Mouse (Mus musculus) limb, embryonic 10.5 days (tissue): ENCODE measurements around the gene Zfp61. TPM values are rescaled to one million over a fixed set of nuclear protein-coding genes. Genes with fewer than 3 reads are reported as not detected.
A peak's percentile ranks its signal among the peaks of the same experiment; 100 is the strongest.

Experiments
- DNase-seq: peaks from one replicate; pipeline ENCODE4 v3.0.0-alpha.2; 2017; ENCODE audit warnings: low spot score
- H3K27ac ChIP-seq: fragments of 300-500 bp; sonication (generic); 2 replicates; pipeline ENCODE4 v1.5.1; 2016; ENCODE audit warnings: mild to moderate bottlenecking
- H3K27me3 ChIP-seq: fragments of 300-500 bp; sonication (generic); 2 replicates; pipeline ENCODE4 v1.6.1; 2016; ENCODE audit warnings: low read depth, mild to moderate bottlenecking; ENCODE audit not compliant: poor library complexity, severe bottlenecking
- H3K36me3 ChIP-seq: fragments of 300-500 bp; sonication (generic); 2 replicates; pipeline ENCODE4 v1.6.1; 2016; ENCODE audit warnings: mild to moderate bottlenecking, moderate library complexity
- H3K4me1 ChIP-seq: fragments of 300-500 bp; sonication (generic); 2 replicates; pipeline ENCODE4 v1.6.1; 2016
- H3K4me3 ChIP-seq: fragments of 300-500 bp; sonication (generic); 2 replicates; pipeline ENCODE4 v1.5.1; 2016; ENCODE audit warnings: mild to moderate bottlenecking, moderate library complexity
- H3K9me3 ChIP-seq: fragments of 300-500 bp; sonication (generic); replicated peaks from 2 replicates; pipeline ENCODE4 v1.6.1; 2016; ENCODE audit warnings: mild to moderate bottlenecking
- WGBS: fragments of 180-500 bp; shearing (Covaris S2); methylation state at CpG from one replicate; pipeline ENCODE4 v1.1.7; 2016; 5-methylcytosine and 5-hydroxymethylcytosine counted together
- polyA plus RNA-seq: library from polyadenylated mRNA; unstranded; fragments of >200 nt; fragmentation: Nextera tagmentation; extraction: Ambion mirVana; gene quantifications from 2 replicates; pipeline ENCODE4 v1.2.1, GENCODE M21; 2016

The Zfp61 gene
- polyA plus RNA-seq, result 41.4 and 54.7 TPM in 2 replicates

DNA sequence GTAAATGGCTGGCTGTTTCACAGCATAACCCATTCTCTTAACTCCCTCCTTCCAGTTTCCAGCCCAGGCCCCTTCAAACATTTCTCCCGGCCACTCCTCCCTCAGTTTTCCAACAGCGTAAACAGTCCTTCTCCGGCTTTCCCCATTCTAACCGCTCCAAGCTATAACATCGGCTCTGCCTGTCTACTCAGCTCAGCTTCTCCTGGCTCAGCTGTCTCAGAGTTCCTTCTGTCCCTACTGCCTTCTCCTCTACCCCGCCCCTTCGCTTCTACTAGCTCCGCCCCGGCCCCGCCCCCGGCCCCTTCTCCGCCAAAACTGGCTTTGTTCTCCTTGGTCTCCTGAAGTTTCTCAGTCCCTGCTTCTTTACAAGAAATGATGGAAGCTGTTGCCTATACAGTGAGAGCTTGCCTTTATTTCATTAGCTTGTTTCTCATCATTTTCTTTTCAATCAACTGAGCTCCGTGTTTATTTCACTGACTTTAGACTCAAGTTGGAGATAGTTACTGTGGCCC is at the start of gene Zfp61:
Gene Zfp61 (minus strand): TSS at position 462 of the 512 bp plus-strand sequence.
- peak; percentile 83 for DNase-seq
- H3K27ac ChIP-seq, result peak within 1 kb of the TSS; percentile 96
- peak within 1 kb of the TSS; percentile 78 for H3K4me3 ChIP-seq
- no peaks in the 10 kb centered on the region for H3K27me3 ChIP-seq
- H3K36me3 ChIP-seq, result peaks cover 57% of the 10 kb centered on the region
- H3K9me3 ChIP-seq, result no peaks in the 10 kb centered on the region
- WGBS, result 2% methylated on average over 13 of the region's 13 CpGs
- peaks cover 19% of the 10 kb centered on the region for H3K4me1 ChIP-seq

DNA sequence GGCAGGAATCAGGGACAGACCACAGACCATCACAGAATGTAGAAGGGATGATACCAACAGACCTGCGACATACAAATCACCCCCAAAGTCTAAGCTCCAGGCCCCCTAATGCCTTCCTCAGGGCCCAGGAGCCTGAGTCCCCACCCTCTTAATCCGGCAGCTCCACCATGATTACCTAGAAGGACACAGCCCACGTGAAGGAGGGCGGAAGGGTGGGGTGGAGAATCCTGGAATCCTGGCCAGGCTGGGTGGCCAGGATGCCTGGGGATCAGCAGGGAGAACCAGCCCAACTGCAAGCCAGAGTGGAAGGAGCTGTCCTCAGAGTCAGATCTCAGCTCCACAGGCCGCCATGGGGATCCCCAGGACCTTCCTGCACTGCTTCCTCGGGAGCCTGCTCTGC is 47.9 kb upstream of the Zfp61 start, which contains the start of gene Lypd5:
Gene Lypd5 (plus strand): TSS at position 301 of the 400 bp plus-strand sequence.
- H3K36me3 ChIP-seq, result no peaks in the 10 kb centered on the region
- H3K4me3 ChIP-seq, result no peak within 1 kb of the TSS
- H3K9me3 ChIP-seq, result no peaks in the 10 kb centered on the region
- no peaks in the 10 kb centered on the region for H3K4me1 ChIP-seq
- WGBS, result 48% methylated on average over 6 of the region's 6 CpGs
- no peak for DNase-seq
- H3K27ac ChIP-seq, result no peak within 1 kb of the TSS
- peaks cover 9% of the 10 kb centered on the region; the same call in 1 of the 2 replicates for H3K27me3 ChIP-seq

DNA sequence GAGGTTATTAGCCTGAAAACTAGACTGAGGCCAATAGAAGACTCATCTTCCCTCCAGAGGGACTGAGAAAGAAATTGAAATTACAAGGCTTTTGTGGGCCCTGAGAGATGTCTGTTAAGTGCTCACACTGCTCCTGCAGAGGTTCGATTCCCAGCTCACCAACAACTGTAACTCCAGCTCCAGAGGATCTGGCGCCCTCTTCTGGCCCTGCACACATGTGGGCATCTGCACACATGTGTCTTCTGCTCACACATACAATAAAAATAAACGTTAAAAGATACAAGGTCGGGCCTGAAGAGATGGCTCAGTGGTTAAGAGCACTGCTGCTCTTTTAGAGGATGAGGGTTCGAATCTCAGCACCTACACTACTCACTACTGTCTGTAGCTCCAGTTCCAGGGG is 45.4 kb upstream of the Zfp61 start:
- WGBS, result 73% methylated on average over 5 of the region's 5 CpGs
- no peak overlapping the region for H3K27ac ChIP-seq
- DNase-seq, result no peak
- no peak overlapping the region for H3K4me3 ChIP-seq
- no peaks in the 10 kb centered on the region for H3K36me3 ChIP-seq
- H3K27me3 ChIP-seq, result no peaks in the 10 kb centered on the region
- no peaks in the 10 kb centered on the region for H3K9me3 ChIP-seq
- no peaks in the 10 kb centered on the region for H3K4me1 ChIP-seq

DNA sequence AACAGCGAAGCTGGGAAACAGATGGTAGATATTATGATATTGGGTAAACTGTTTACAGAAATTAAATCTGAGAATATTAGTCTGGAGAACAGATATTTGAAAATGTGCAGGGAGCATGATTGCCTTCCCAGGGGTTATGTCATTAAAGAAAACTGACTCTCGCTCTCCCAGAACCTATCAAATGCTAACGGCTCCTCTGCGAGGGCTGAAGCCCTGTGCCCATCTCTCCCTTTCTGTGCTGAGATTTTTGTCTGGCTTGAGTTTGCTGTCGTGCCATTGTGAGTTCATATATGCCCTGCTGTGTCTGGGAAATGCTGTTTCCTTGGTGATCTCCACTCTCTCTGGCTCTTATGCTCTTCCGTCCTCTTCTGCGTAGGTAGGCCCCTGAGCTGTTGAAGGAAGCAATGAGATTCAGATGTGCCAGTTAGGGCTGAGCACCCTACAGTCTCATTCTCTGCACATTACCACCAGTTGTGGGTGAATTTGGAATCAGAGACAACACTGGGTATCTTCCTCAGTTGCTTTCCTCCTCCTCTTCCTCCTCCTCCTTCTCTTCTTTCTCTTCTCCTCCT is 42.8 kb upstream of the Zfp61 start:
- Histone ChIP-seq H3K27me3 (no peaks in the 10 kb centered on the region), H3K36me3 (no peaks in the 10 kb centered on the region), H3K27ac (no peak overlapping the region), H3K9me3 (no peaks in the 10 kb centered on the region), H3K4me3 (no peak overlapping the region), H3K4me1 (no peaks in the 10 kb centered on the region)
- no peak for DNase-seq
- 80% methylated on average over 7 of the region's 7 CpGs for WGBS

GRCm38 (mm10) chr7:24338241-24338640 is 37.2 kb upstream of the Zfp61 start:
- Histone ChIP-seq H3K4me1 (no peaks in the 10 kb centered on the region), H3K4me3 (no peak overlapping the region), H3K36me3 (no peaks in the 10 kb centered on the region), H3K27ac (no peak overlapping the region), H3K27me3 (peaks cover 18% of the 10 kb centered on the region), H3K9me3 (no peaks in the 10 kb centered on the region)
- DNase-seq, result no peak
- 38% methylated on average over 2 of the region's 2 CpGs for WGBS

DNA sequence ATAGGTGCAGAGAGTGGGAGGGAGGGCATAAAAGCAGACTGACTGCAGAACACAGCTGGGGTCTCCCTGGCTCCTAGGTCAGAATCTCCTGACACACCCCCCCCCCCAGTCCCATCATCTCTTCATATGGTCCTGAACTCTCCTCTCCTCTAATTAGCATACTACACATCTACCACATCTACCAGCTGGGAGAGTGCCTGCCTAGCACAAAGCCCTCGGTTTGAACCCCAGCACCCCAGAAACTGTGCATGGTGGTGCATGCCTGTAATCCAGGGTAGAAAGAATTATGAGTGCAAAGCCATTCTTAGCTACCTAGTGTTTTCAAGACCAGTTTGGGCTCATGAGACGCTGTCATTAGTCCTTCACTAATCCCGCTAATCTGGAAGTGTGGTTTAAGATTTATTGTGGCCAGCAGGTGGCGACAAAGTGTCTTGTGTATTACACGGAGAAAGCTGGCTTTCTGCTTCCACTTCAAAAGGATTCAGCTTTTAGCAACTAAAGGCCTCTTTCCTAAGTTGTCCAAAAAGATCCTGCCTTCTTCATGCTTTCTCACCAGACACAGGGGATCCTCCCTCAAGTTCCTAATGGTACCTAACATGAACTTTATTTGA is 34.8 kb upstream of the Zfp61 start:
- Histone ChIP-seq H3K9me3 (no peaks in the 10 kb centered on the region; the same call in 1 of the 2 replicates), H3K27ac (no peak overlapping the region), H3K4me1 (no peaks in the 10 kb centered on the region), H3K27me3 (peaks cover 26% of the 10 kb centered on the region), H3K36me3 (no peaks in the 10 kb centered on the region), H3K4me3 (no peak overlapping the region)
- WGBS, result 12% methylated on average over 5 of the region's 5 CpGs
- peak; percentile 71 for DNase-seq

DNA sequence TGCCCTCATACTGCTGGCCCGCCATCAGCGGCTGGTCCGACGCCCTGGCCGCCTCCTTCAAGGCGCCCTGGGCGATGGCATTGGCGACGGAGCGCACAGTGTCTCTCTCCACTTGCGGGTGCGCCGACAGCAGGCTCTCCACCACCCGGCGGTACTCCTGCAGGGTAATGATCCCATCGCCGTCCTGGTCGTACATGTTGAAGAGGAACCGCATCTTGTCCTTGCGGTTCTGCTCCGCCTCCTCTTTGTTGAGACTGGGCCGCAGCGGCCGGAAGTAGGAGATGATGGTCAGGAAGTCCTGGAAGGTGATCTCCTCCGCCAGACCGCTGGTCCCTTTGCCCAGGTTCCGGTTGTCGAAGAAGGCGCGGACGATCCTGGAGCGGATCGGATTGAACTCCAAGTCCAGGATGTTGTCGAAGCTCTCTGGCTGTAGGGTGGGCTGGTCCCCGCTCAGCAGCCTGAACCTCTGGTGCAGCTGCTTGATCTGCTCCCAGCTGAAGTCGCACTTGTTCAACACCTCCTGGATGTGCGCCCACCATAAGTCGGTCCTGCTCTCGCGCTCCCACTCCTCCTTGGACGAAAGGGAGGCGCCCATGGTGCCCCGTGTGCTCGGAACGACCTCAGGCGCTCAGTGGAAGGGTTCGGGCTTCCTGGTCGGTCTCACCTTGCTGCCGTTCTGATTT is 32.4 kb upstream of the Zfp61 start, which contains the start of gene Tescl:
Gene Tescl (minus strand): TSS at position 633 of the 683 bp plus-strand sequence.
- H3K36me3 ChIP-seq, result no peaks in the 10 kb centered on the region
- no peaks in the 10 kb centered on the region; the same call in 1 of the 2 replicates for H3K9me3 ChIP-seq
- no peak for DNase-seq
- WGBS, result 37% methylated on average over 49 of the region's 49 CpGs
- H3K4me3 ChIP-seq, result peak within 1 kb of the TSS; percentile 26
- H3K27ac ChIP-seq, result no peak within 1 kb of the TSS
- H3K27me3 ChIP-seq, result peaks cover 26% of the 10 kb centered on the region
- no peaks in the 10 kb centered on the region for H3K4me1 ChIP-seq

GRCm38 (mm10) chr7:24327281-24327975 is 26.4 kb upstream of the Zfp61 start:
- no peaks in the 10 kb centered on the region for H3K27me3 ChIP-seq
- peaks cover 4% of the 10 kb centered on the region; the same call in 1 of the 2 replicates for H3K4me1 ChIP-seq
- H3K4me3 ChIP-seq, result no peak overlapping the region
- 85% methylated on average over 14 of the region's 14 CpGs for WGBS
- DNase-seq, result no peak
- H3K36me3 ChIP-seq, result no peaks in the 10 kb centered on the region
- H3K27ac ChIP-seq, result no peak overlapping the region
- H3K9me3 ChIP-seq, result no peaks in the 10 kb centered on the region

- no peak for DNase-seq
- Histone ChIP-seq H3K4me1 (peaks cover 4% of the 10 kb centered on the region; the same call in 1 of the 2 replicates), H3K27ac (peak overlapping the region; percentile 69), H3K27me3 (no peaks in the 10 kb centered on the region), H3K4me3 (peak overlapping the region; percentile 47), H3K9me3 (no peaks in the 10 kb centered on the region), H3K36me3 (no peaks in the 10 kb centered on the region)
- WGBS, result 51% methylated on average over 20 of the region's 20 CpGs
Measured at GRCm38 (mm10) chr7:24326273-24327135, 25.5 kb upstream of the Zfp61 start.

- Histone ChIP-seq H3K4me1 (peaks cover 4% of the 10 kb centered on the region; the same call in 1 of the 2 replicates), H3K27me3 (no peaks in the 10 kb centered on the region), H3K36me3 (no peaks in the 10 kb centered on the region), H3K27ac (peak overlapping the region; percentile 69), H3K9me3 (no peaks in the 10 kb centered on the region), H3K4me3 (peak overlapping the region; percentile 47)
- peak; percentile 66 for DNase-seq
- 6% methylated on average over 13 of the region's 13 CpGs for WGBS
Measured at GRCm38 (mm10) chr7:24325675-24326128, 24.7 kb upstream of the Zfp61 start.

DNA sequence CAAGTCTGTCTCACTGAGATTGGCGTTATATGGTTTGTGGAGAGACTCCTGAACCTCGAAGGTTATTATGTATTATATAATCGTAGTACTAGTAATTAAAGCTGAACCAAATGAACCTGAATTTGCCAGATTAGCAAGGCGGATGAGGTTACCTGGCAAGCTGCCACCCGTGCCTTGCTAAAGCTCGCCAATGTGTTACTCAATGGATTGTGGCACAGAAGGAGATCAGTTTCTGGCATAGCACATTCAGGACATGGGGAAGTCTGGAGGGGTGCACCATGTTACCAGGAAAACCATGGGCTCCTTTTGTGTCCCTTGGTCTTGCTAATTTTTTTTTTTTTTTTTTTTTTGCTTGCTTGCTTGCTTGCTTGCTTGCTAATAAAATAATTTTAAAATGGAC is 24.2 kb upstream of the Zfp61 start:
- Histone ChIP-seq H3K4me3 (peak overlapping the region; percentile 47), H3K27me3 (no peaks in the 10 kb centered on the region), H3K36me3 (no peaks in the 10 kb centered on the region), H3K27ac (no peak overlapping the region), H3K4me1 (peaks cover 4% of the 10 kb centered on the region; the same call in 1 of the 2 replicates), H3K9me3 (no peaks in the 10 kb centered on the region)
- DNase-seq, result no peak
- WGBS, result 95% methylated on average over 6 of the region's 6 CpGs

DNA sequence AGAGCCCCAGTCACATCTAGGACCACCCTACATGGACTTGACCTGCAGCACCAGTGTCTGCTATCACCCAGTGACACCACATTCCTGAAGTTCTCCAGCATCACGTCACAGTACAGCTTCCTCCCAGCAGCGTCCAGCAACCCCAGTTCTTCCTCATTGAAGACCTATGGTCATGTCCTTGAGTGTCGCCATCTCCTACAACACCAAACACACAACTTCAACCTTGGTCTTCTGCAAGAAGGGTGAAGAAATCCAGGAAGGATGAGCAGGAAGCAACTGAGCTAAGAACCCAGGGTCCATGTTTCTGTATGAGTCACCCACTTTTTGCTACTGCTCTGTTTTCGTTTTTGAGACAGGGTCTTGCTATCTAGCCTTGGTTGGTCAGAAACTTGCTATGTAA is 21.6 kb upstream of the Zfp61 start:
- no peak overlapping the region for H3K4me3 ChIP-seq
- 81% methylated on average over 4 of the region's 4 CpGs for WGBS
- no peaks in the 10 kb centered on the region for H3K27me3 ChIP-seq
- H3K9me3 ChIP-seq, result no peaks in the 10 kb centered on the region
- DNase-seq, result no peak
- peaks cover 4% of the 10 kb centered on the region; the same call in 1 of the 2 replicates for H3K4me1 ChIP-seq
- no peak overlapping the region for H3K27ac ChIP-seq
- no peaks in the 10 kb centered on the region for H3K36me3 ChIP-seq
